Mouse (Mus musculus) ovary, adult 18-20 months (tissue): Measurements from ENCODE around the gene Krtap10-10.
A peak's percentile ranks its signal among the peaks of the same experiment; 100 is the strongest.
"Not testable (repeated sequence)": the region's sequence is repeated elsewhere in the genome, so short reads cannot be mapped to it uniquely, and the experiment has no call there.

ENCODE experiments used
- DNase-seq: peaks from one replicate; pipeline ENCODE4 v3.0.0; 2022; ENCODE audit warnings: low spot score, mixed read lengths

Krtap10-10 gene

GRCm38 (mm10) chr10:77835647-77836046 is at the start of gene Krtap10-10:
Krtap10-10 (plus strand) TSS chr10:77835947.
- no peak for DNase-seq

GRCm38 (mm10) chr10:77787876-77788275 is 47.9 kb upstream of the Krtap10-10 start, which contains the start of gene Gm7137:
Gm7137 (minus strand) TSS chr10:77788200.
- DNase-seq, result not testable (repeated sequence)

- DNase-seq, result no peak
Measured at GRCm38 (mm10) chr10:77788621-77789020, 47.1 kb upstream of the Krtap10-10 start.

- DNase-seq, result no peak
Measured at GRCm38 (mm10) chr10:77794976-77795375, 40.8 kb upstream of the Krtap10-10 start, which contains the start of gene Gm9639. Gm9639 (minus strand) TSS chr10:77795076.

- DNase-seq, result no peak
Measured at GRCm38 (mm10) chr10:77797677-77798076, 38.1 kb upstream of the Krtap10-10 start.

GRCm38 (mm10) chr10:77798164-77798920 is 37.4 kb upstream of the Krtap10-10 start:
- DNase-seq, result not testable (repeated sequence)

GRCm38 (mm10) chr10:77798921-77799508 is 36.7 kb upstream of the Krtap10-10 start, which contains the start of gene Gm19668:
Gm19668 (minus strand) TSS chr10:77799133.
- no peak for DNase-seq

- no peak for DNase-seq
Measured at GRCm38 (mm10) chr10:77804095-77804494, 31.7 kb upstream of the Krtap10-10 start.

- DNase-seq, result no peak
Measured at GRCm38 (mm10) chr10:77811743-77812142, 24.0 kb upstream of the Krtap10-10 start, which contains the start of gene Gm9507. Gm9507 (minus strand) TSS chr10:77811843.

- no peak for DNase-seq
Measured at GRCm38 (mm10) chr10:77814382-77814781, 21.4 kb upstream of the Krtap10-10 start, which contains the start of gene Gm2696. Gm2696 (plus strand) TSS chr10:77814682.

- no peak for DNase-seq
Measured at GRCm38 (mm10) chr10:77815514-77815913, 20.2 kb upstream of the Krtap10-10 start.

GRCm38 (mm10) chr10:77818523-77818922 is 17.2 kb upstream of the Krtap10-10 start:
- no peak for DNase-seq

- DNase-seq, result no peak
Measured at GRCm38 (mm10) chr10:77819203-77819602, 16.5 kb upstream of the Krtap10-10 start.

- no peak for DNase-seq
Measured at GRCm38 (mm10) chr10:77826951-77827350, 8.8 kb upstream of the Krtap10-10 start, which contains the start of gene Krtap10-4. Krtap10-4 (minus strand) TSS chr10:77827095.

- DNase-seq, result peak; percentile 54
Measured at GRCm38 (mm10) chr10:77839006-77839405, 3.3 kb downstream of the Krtap10-10 start.

GRCm38 (mm10) chr10:77846503-77846902 is 10.8 kb downstream of the Krtap10-10 start, which contains the start of gene Gm36176:
Gm36176 (plus strand) TSS chr10:77846803.
- no peak for DNase-seq

- no peak for DNase-seq
Measured at GRCm38 (mm10) chr10:77846961-77847360, 11.2 kb downstream of the Krtap10-10 start.

GRCm38 (mm10) chr10:77847538-77847937 is 11.8 kb downstream of the Krtap10-10 start:
- DNase-seq, result no peak

GRCm38 (mm10) chr10:77852559-77852958 is 16.8 kb downstream of the Krtap10-10 start, which contains the start of gene Gm10318:
Gm10318 (plus strand) TSS chr10:77852859.
- no peak for DNase-seq

GRCm38 (mm10) chr10:77861675-77862074 is 25.9 kb downstream of the Krtap10-10 start, which contains the start of gene Gm3285:
Gm3285 (plus strand) TSS chr10:77861975.
- DNase-seq, result no peak

- peak; percentile 49 for DNase-seq
Measured at GRCm38 (mm10) chr10:77864067-77864761, 28.5 kb downstream of the Krtap10-10 start.

GRCm38 (mm10) chr10:77864762-77865143 is 29.0 kb downstream of the Krtap10-10 start:
- DNase-seq, result no peak
